Mouse (Mus musculus): Measurements from ENCODE around the gene Gm45711. TPM values are rescaled to one million over a fixed set of nuclear protein-coding genes. Genes with fewer than 3 reads are reported as not detected.
"Not testable (repeated sequence)": the region's sequence is repeated elsewhere in the genome, so short reads cannot be mapped to it uniquely, and the experiment has no call there.

Gm45711 gene
- polyA plus RNA-seq (2011; ENCODE audit: insufficient read depth, insufficient read length, low replicate concordance, missing spikeins) = not detected in 2 replicates

DNA sequence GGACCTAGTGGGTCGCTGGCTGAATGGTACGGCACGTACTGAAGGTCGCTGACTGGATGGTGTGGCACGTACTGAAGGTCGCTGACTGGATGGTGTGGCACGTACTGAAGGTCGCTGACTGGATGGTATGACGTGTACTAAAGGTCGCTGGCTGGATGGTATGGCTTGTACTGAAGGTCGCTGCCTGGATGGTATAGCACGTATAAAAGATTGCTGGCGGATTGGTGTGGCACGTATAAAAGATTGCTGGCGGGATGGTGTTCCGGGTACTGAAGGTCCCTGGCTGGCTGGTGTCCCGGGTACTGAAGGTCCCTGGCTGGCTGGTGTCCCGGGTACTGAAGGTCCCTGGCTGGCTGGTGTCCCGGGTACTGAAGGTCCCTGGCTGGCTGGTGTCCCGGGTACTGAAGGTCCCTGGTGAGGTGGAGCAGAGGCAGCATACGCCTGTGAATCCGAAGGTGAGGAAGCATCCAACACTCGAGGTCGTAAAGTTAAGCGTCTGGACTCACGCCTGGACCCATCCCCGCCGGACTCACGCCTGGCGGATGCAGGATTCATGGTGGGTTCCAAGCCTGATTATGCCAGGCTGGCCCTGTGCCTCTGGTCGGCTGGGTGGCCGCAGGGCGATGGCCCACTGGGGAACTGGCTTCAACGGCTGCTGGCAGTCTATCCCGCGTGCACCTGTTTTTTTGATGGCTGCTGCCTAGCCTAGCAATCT, at the start of gene Gm45711, which contains the start of gene Cmtm1:
Gene Gm45711, minus strand, starts transcription at position 641 of the 715 bp plus-strand sequence.
Gene Cmtm1, minus strand, starts transcription at position 705 of the 715 bp plus-strand sequence.
- H3K4me1 ChIP-seq (ENCODE audit: control insufficient read depth, insufficient read depth, low read length); H3K27ac ChIP-seq (ENCODE audit: control insufficient read depth, insufficient read depth, low read depth, low read length, poor library complexity); H3K4me3 ChIP-seq (replicated peaks; ENCODE audit: control insufficient read depth, low read depth, low read length): not testable (repeated sequence)
- WGBS = 82% methylated on average over 36 of the region's 36 CpGs

DNA sequence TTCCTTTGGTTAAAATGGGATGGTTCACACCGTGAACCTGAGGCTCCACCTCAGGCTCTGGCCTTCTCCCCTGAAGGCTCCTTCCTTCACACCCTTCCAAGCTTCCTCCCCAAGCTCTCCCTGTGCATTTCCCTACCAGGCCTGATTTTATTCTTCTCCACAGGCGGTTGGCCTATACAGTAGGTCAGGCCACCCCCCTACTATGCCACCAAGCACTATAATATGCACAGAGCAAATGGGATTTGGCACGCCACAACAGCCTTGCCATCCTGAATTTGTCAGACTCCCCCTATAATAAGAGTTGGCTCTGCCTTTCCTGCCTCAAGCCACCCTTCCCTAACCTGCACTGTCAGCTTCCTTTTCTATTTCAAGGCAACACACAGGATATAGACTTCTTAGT, 48.8 kb upstream of the Gm45711 start:
- no peaks in the 10 kb centered on the region for H3K4me1 ChIP-seq (ENCODE audit: control insufficient read depth, insufficient read depth, low read length)
- WGBS = 63% methylated on average over 3 of the region's 3 CpGs
- H3K4me3 ChIP-seq (replicated peaks; ENCODE audit: control insufficient read depth, low read depth, low read length) = no peak overlapping the region
- H3K27ac ChIP-seq (ENCODE audit: control insufficient read depth, insufficient read depth, low read depth, low read length, poor library complexity) = no peak overlapping the region
- TF ChIP-seq CTCF (IDR thresholded peaks at IDR 0.05; ENCODE audit: control insufficient read depth, insufficient read depth, low read length) (no peak), POLR2A (IDR thresholded peaks at IDR 0.05; ENCODE audit: borderline replicate concordance, control insufficient read depth, low read depth, low read length) (no peak)

DNA sequence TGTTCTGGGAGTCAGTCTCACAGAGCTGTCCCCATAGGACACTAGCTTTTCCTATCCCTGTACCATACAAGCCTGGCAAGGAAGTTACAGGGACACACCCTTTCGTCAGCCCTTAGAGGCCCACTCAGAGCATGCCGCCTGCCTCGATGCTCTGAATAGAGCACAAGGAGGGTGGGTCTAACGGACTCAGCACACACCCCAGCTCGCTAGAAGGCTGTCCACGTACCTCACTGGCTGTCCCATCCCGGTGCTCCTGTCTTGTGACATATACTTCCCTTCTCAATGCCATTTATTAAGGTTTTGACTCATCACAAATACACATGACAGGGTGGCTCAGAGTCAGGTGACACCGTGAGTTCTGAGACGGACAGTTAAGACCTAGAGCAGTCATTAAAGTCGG, 44.6 kb upstream of the Gm45711 start:
- H3K27ac ChIP-seq (ENCODE audit: control insufficient read depth, insufficient read depth, low read depth, low read length, poor library complexity) = no peak overlapping the region

DNA sequence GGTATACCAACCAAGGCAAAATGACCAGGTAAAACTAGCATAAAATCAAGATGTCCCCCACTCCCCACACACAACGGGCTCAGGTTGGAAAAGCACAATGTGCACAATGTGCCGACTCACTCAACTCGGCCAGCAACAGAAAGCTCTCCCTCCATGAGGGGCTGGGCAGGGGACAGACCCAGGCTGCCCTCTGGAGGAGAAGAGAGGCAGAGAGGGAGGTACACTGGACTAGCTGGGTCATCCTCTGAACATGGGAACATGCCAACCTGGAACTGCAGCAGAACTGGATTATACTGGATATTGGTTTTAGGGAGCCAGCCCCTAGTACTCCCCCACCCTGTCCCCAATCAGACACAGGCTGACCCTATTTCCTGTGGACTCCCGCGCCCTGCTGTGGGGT, 43.3 kb upstream of the Gm45711 start:
- Histone ChIP-seq H3K27ac (ENCODE audit: control insufficient read depth, insufficient read depth, low read depth, low read length, poor library complexity) (no peak overlapping the region), H3K4me3 (replicated peaks; ENCODE audit: control insufficient read depth, low read depth, low read length) (no peak overlapping the region), H3K4me1 (ENCODE audit: control insufficient read depth, insufficient read depth, low read length) (no peaks in the 10 kb centered on the region)
- WGBS = 40% methylated on average over 5 of the region's 5 CpGs
- TF ChIP-seq POLR2A (IDR thresholded peaks at IDR 0.05; ENCODE audit: borderline replicate concordance, control insufficient read depth, low read depth, low read length) = no peak
- TF ChIP-seq CTCF (IDR thresholded peaks at IDR 0.05; ENCODE audit: control insufficient read depth, insufficient read depth, low read length) = no peak; the same call in 1 of the 2 replicates

More for the DNA sequence above, 44.6 kb upstream of the Gm45711 start:
- H3K4me3 ChIP-seq (replicated peaks; ENCODE audit: control insufficient read depth, low read depth, low read length) = no peak overlapping the region
- TF ChIP-seq CTCF (IDR thresholded peaks at IDR 0.05; ENCODE audit: control insufficient read depth, insufficient read depth, low read length) = no peak
- no peak for TF ChIP-seq POLR2A (IDR thresholded peaks at IDR 0.05; ENCODE audit: borderline replicate concordance, control insufficient read depth, low read depth, low read length)
- H3K4me1 ChIP-seq (ENCODE audit: control insufficient read depth, insufficient read depth, low read length) = no peaks in the 10 kb centered on the region
- 86% methylated on average over 10 of the region's 10 CpGs for WGBS

DNA sequence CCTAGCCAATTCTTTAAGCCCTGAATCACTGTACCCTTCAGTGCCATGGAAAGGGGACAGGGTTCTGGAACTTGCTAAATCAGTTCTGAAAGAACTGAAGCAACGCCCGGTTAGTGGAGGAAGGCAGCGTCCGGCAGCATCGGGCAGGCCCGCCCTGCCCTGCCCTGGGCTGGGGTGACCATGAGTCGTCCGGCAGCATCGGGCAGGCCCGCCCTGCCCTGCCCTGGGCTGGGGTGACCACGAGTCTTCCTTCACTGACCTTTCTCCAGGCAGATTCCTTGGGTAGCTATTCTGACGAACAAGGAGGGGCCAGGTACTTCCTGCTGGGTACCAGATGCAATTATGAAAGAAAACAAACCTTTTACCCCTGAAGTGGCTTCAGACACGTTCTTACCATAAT, 40.2 kb upstream of the Gm45711 start:
- TF ChIP-seq POLR2A (IDR thresholded peaks at IDR 0.05; ENCODE audit: borderline replicate concordance, control insufficient read depth, low read depth, low read length) (no peak), CTCF (IDR thresholded peaks at IDR 0.05; ENCODE audit: control insufficient read depth, insufficient read depth, low read length) (no peak)
- H3K4me1 ChIP-seq (ENCODE audit: control insufficient read depth, insufficient read depth, low read length) = no peaks in the 10 kb centered on the region
- no peak overlapping the region for H3K4me3 ChIP-seq (replicated peaks; ENCODE audit: control insufficient read depth, low read depth, low read length)
- WGBS = 75% methylated on average over 13 of the region's 13 CpGs
- no peak overlapping the region for H3K27ac ChIP-seq (ENCODE audit: control insufficient read depth, insufficient read depth, low read depth, low read length, poor library complexity)

DNA sequence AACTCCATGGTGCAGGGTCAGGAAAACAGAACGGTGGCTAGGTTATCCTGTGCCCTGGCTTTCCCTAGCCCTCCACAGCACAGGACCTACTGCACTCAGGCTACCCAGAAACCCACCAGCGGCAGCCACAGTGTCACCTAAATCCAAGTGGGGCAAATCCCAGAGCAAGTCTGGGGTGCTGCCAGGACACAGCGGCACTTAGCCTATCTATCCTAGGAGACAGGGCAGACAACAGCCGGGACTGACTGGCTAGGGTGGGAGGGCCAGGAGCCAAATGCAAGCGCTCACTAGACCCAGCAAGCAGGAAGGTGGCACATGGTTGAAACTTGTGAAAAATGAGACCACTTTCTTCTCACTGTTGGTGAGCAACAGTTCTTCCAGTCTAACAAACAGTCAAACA, 39.1 kb upstream of the Gm45711 start:
- Histone ChIP-seq H3K27ac (ENCODE audit: control insufficient read depth, insufficient read depth, low read depth, low read length, poor library complexity) (no peak overlapping the region), H3K4me3 (replicated peaks; ENCODE audit: control insufficient read depth, low read depth, low read length) (no peak overlapping the region), H3K4me1 (ENCODE audit: control insufficient read depth, insufficient read depth, low read length) (no peaks in the 10 kb centered on the region)
- 79% methylated on average over 5 of the region's 5 CpGs for WGBS
- TF ChIP-seq POLR2A (IDR thresholded peaks at IDR 0.05; ENCODE audit: borderline replicate concordance, control insufficient read depth, low read depth, low read length) (no peak), CTCF (IDR thresholded peaks at IDR 0.05; ENCODE audit: control insufficient read depth, insufficient read depth, low read length) (no peak)

DNA sequence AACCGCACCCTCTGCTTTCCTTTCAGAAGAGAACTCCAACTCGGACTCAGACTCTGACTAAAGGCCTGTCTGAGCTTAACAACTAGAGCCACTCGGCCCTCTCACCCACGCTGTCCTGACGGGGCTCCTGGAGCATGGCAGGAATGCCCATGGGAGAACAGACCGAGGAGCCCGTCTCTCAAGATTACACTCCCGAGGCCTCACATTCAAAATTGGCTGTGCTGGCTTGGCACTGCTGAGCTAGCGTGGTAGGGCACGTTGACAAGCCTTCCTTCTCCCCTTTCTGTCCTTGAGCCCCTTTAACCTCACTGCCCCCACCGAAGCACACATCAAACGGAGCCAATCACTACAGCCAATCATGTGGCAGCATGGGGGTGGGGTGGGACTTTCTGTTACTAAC, 36.8 kb upstream of the Gm45711 start:
- H3K27ac ChIP-seq (ENCODE audit: control insufficient read depth, insufficient read depth, low read depth, low read length, poor library complexity) = no peak overlapping the region
- TF ChIP-seq POLR2A (IDR thresholded peaks at IDR 0.05; ENCODE audit: borderline replicate concordance, control insufficient read depth, low read depth, low read length) = no peak
- TF ChIP-seq CTCF (IDR thresholded peaks at IDR 0.05; ENCODE audit: control insufficient read depth, insufficient read depth, low read length) = no peak
- H3K4me3 ChIP-seq (replicated peaks; ENCODE audit: control insufficient read depth, low read depth, low read length) = no peak overlapping the region
- H3K4me1 ChIP-seq (ENCODE audit: control insufficient read depth, insufficient read depth, low read length) = no peaks in the 10 kb centered on the region
- WGBS = 84% methylated on average over 12 of the region's 12 CpGs

DNA sequence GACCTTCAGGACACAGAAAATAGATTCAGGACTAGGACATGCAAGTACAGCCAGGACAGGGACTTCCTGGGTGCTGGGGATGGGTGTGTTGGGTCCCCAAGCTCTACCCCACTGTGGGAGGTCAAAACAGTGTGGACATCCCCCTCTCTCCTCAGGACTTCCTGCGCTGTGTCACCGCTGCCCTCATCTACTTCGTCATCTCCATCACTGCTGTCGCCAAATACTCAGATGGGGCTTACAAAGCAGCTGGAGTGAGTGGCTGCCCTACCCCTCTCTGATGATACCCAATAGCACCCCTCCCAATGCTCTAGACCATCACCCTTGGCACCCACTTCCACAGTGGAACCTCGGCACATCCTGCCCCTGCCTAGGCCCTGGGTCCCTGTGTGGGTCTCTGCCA, 34.7 kb upstream of the Gm45711 start:
- H3K4me1 ChIP-seq (ENCODE audit: control insufficient read depth, insufficient read depth, low read length) = no peaks in the 10 kb centered on the region
- no peak overlapping the region for H3K27ac ChIP-seq (ENCODE audit: control insufficient read depth, insufficient read depth, low read depth, low read length, poor library complexity)
- WGBS = 69% methylated on average over 5 of the region's 5 CpGs
- H3K4me3 ChIP-seq (replicated peaks; ENCODE audit: control insufficient read depth, low read depth, low read length) = no peak overlapping the region
- TF ChIP-seq CTCF (IDR thresholded peaks at IDR 0.05; ENCODE audit: control insufficient read depth, insufficient read depth, low read length) = no peak
- TF ChIP-seq POLR2A (IDR thresholded peaks at IDR 0.05; ENCODE audit: borderline replicate concordance, control insufficient read depth, low read depth, low read length) = no peak

DNA sequence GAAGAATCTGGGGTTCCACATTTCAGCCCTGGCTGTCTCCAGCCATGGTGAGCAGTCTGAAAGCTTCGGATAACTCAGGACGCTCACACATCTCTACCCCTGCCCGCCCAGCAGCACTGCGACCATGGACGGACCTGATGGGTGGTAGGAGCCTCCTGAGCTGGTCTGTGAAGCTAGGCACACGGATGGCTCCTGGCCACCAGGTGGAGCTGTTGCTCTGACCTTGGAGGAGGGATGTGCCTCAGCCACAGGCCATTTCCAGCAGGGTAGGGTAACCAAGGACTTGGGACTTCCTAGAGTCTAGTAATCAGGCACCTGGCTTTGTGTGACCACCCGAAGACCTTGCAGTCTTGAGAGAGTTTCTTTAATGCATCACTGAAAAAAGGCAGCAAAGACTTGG, 34.1 kb upstream of the Gm45711 start:
- TF ChIP-seq POLR2A (IDR thresholded peaks at IDR 0.05; ENCODE audit: borderline replicate concordance, control insufficient read depth, low read depth, low read length) (no peak), CTCF (IDR thresholded peaks at IDR 0.05; ENCODE audit: control insufficient read depth, insufficient read depth, low read length) (peak; percentile 99)
- 19% methylated on average over 7 of the region's 7 CpGs for WGBS
- H3K4me1 ChIP-seq (ENCODE audit: control insufficient read depth, insufficient read depth, low read length) = no peaks in the 10 kb centered on the region
- no peak overlapping the region for H3K27ac ChIP-seq (ENCODE audit: control insufficient read depth, insufficient read depth, low read depth, low read length, poor library complexity)
- no peak overlapping the region for H3K4me3 ChIP-seq (replicated peaks; ENCODE audit: control insufficient read depth, low read depth, low read length)
